Mouse (Mus musculus) C2C12 (cell line): ENCODE results near the gene Ush1c. TPM values are rescaled to one million over a fixed set of nuclear protein-coding genes. Genes with fewer than 3 reads are reported as not detected.

ENCODE experiments used
- H3K27me3 ChIP-seq: one replicate; pipeline ENCODE4 v1.6.1; 2011; ENCODE audit not compliant: control insufficient read depth, insufficient read depth, insufficient read length
- H3K36me3 ChIP-seq: one replicate; pipeline ENCODE4 v1.6.1; 2011; ENCODE audit not compliant: control insufficient read depth, insufficient read depth
- H3K4me3 ChIP-seq: one replicate; pipeline ENCODE4 v1.5.1; 2011; ENCODE audit warnings: mild to moderate bottlenecking, control low read depth; ENCODE audit not compliant: poor library complexity, insufficient read depth, severe bottlenecking
- H3K79me2 ChIP-seq: one replicate; pipeline ENCODE4 v1.6.1; 2011; ENCODE audit not compliant: control insufficient read depth, insufficient read depth
- H3K79me3 ChIP-seq: one replicate; pipeline ENCODE4 v1.6.1; 2011; ENCODE audit warnings: low read depth, control low read depth
- H3ac ChIP-seq: one replicate; pipeline ENCODE3; 2011; ENCODE audit warnings: low read depth; ENCODE audit not compliant: control insufficient read depth, insufficient read length
- CEBPB ChIP-seq: IDR thresholded peaks from one replicate; pipeline ENCODE4 v1.6.1; 2011; ENCODE audit warnings: low read depth, mild to moderate bottlenecking, control low read depth, moderate library complexity
- CTCF ChIP-seq: IDR thresholded peaks from one replicate; pipeline ENCODE4 v1.5.1; 2011; ENCODE audit not compliant: control insufficient read depth, insufficient read depth, insufficient read length
- FOSL1 ChIP-seq: IDR thresholded peaks from one replicate; pipeline ENCODE4 v1.8.0; 2011; ENCODE audit warnings: mild to moderate bottlenecking, low read length; ENCODE audit not compliant: poor library complexity, insufficient read depth, severe bottlenecking
- MAX ChIP-seq: IDR thresholded peaks from one replicate; pipeline ENCODE4 v1.6.1; 2011; ENCODE audit warnings: mild to moderate bottlenecking, control low read depth
- MYOD1 ChIP-seq: IDR thresholded peaks from one replicate; pipeline ENCODE4 v1.6.1; 2011; ENCODE audit warnings: low read depth; ENCODE audit not compliant: control insufficient read depth, insufficient read length
- MYOG ChIP-seq: IDR thresholded peaks from one replicate; pipeline ENCODE4 v1.6.1; 2011; ENCODE audit not compliant: control insufficient read depth, insufficient read length; ENCODE audit errors: extremely low read depth
- USF1 ChIP-seq: IDR thresholded peaks from one replicate; pipeline ENCODE4 v1.6.1; 2011; ENCODE audit warnings: low read depth, mild to moderate bottlenecking, control low read depth, moderate library complexity
- polyA plus RNA-seq: library from polyadenylated mRNA; unstranded; fragments of >200 nt; fragmentation: generic; extraction: Trizol; gene quantifications from one replicate; pipeline ENCODE4 v1.2.1, GENCODE M21; 2012; ENCODE audit warnings: missing spikeins

Ush1c gene
- polyA plus RNA-seq, 1 experiment, result not detected

GRCm38 (mm10) chr7:46162132-46162727, 76.1 kb downstream of the Ush1c start:
- no peaks in the 10 kb centered on the region for H3K79me3 ChIP-seq
- no peak overlapping the region for H3ac ChIP-seq
- no peak for TF ChIP-seq MYOG
- TF ChIP-seq FOSL1, result no peak
- no peak for TF ChIP-seq USF1
- TF ChIP-seq CTCF, result no peak
- no peak for TF ChIP-seq MYOD1
- TF ChIP-seq MAX, result no peak
- no peak for TF ChIP-seq CEBPB
- no peak overlapping the region for H3K4me3 ChIP-seq
- H3K27me3 ChIP-seq, result peaks cover 63% of the 10 kb centered on the region
- no peaks in the 10 kb centered on the region for H3K36me3 ChIP-seq
- no peaks in the 10 kb centered on the region for H3K79me2 ChIP-seq

- Histone ChIP-seq H3ac (no peak overlapping the region), H3K27me3 (peaks cover 66% of the 10 kb centered on the region), H3K79me2 (no peaks in the 10 kb centered on the region), H3K4me3 (no peak overlapping the region), H3K36me3 (no peaks in the 10 kb centered on the region), H3K79me3 (no peaks in the 10 kb centered on the region)
- TF ChIP-seq USF1 (no peak), MYOD1 (no peak), MAX (no peak), CTCF (no peak), MYOG (no peak), CEBPB (no peak), FOSL1 (no peak)
Measured at GRCm38 (mm10) chr7:46161615-46162014, 76.7 kb downstream of the Ush1c start.

- H3K27me3 ChIP-seq, result peaks cover 88% of the 10 kb centered on the region
- H3K79me2 ChIP-seq, result no peaks in the 10 kb centered on the region
- TF ChIP-seq FOSL1, result no peak
- no peak for TF ChIP-seq CEBPB
Measured at GRCm38 (mm10) chr7:46157746-46158145, 80.6 kb downstream of the Ush1c start.

DNA sequence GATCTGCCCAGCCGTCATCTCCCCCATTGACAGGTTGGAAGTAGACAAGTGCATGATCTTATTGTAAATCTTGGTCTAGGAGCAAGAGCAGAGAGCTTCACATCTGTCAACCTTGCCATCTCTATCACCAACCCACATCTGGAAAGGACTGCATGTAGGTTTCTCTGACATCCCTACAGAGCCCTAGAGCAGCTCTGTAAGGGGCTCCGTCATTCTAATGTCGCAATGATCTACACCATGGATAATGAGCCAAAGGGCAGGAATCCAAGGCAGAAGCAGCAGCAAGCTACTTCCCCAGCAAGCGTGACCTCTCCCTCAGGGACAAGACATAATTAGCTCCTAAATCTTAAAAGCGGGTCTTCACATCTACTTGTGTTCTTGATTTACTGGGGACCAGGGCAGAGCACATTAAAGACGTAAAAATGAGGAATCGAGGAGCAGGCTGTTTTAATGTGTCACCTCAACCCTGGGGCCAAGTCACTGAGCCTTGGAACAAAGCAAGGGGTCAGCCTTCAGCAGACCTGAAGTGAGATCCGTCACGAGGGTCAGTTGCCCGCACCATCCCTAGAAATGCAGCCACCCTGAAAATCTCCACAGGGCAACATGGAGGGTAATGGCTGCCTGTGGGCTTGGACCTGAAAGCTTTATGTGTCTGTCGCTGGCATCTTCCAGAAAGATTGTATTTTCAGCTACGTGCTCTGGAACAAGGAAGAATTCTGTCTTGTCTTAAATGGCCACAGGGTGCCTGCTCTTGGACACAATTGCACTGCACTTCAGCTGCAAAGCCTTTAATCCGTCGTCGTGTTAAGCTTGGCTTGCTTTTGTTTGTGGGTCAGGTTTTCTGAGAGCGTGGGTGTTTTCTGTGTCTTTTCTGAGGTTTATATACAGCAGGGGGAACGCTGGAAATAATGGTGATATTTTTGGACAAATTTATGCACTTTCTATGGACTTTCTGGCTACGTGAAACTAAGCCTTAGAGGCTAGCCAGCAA, 83.5 kb downstream of the Ush1c start:
- Histone ChIP-seq H3K27me3 (peaks cover 83% of the 10 kb centered on the region), H3K4me3 (no peak overlapping the region)
- no peak for TF ChIP-seq MYOG

More at GRCm38 (mm10) chr7:46157746-46158145, 80.6 kb downstream of the Ush1c start:
- H3ac ChIP-seq, result no peak overlapping the region
- no peaks in the 10 kb centered on the region for H3K79me3 ChIP-seq
- no peak overlapping the region for H3K4me3 ChIP-seq
- no peaks in the 10 kb centered on the region for H3K36me3 ChIP-seq

GRCm38 (mm10) chr7:46152819-46153351, 85.4 kb downstream of the Ush1c start:
- Histone ChIP-seq H3K79me3 (no peaks in the 10 kb centered on the region), H3K79me2 (no peaks in the 10 kb centered on the region), H3ac (no peak overlapping the region), H3K27me3 (peaks cover 71% of the 10 kb centered on the region), H3K36me3 (no peaks in the 10 kb centered on the region), H3K4me3 (no peak overlapping the region)
- no peak for TF ChIP-seq MYOD1
- no peak for TF ChIP-seq FOSL1
- no peak for TF ChIP-seq MAX
- TF ChIP-seq MYOG, result no peak
- no peak for TF ChIP-seq CTCF
- no peak for TF ChIP-seq USF1
- no peak for TF ChIP-seq CEBPB

More for the DNA sequence above, 83.5 kb downstream of the Ush1c start:
- H3K79me3 ChIP-seq, result no peaks in the 10 kb centered on the region
- no peak overlapping the region for H3ac ChIP-seq
- no peaks in the 10 kb centered on the region for H3K79me2 ChIP-seq
- H3K36me3 ChIP-seq, result no peaks in the 10 kb centered on the region

DNA sequence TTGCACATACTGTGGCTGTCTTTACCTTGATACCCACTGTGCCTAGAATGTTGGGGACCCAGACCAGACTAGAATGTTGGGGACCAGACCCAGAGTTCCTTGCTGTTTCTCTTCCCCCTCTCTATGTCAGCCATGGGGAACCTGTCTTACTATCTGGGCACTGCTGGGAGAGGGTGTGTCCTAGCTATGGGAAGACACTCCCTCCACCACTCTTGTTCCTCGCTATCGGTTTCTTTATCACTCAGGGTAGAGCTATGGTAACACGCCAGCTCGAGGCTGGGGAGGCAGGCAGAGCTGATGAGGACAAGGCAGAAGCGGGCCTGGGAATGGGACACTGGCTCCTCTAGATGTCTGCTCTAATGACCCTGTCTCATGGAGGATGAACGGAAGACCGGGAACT, 90.9 kb downstream of the Ush1c start:
- Histone ChIP-seq H3K27me3 (peaks cover 48% of the 10 kb centered on the region), H3K36me3 (no peaks in the 10 kb centered on the region), H3ac (no peak overlapping the region), H3K4me3 (no peak overlapping the region), H3K79me2 (no peaks in the 10 kb centered on the region), H3K79me3 (no peaks in the 10 kb centered on the region)
- TF ChIP-seq FOSL1, result no peak
- TF ChIP-seq MAX, result no peak
- TF ChIP-seq CEBPB, result no peak
- TF ChIP-seq MYOD1, result no peak
- TF ChIP-seq MYOG, result no peak
- no peak for TF ChIP-seq CTCF
- TF ChIP-seq USF1, result no peak
